Mouse (Mus musculus): ENCODE results near the gene Tomm5. TPM values are rescaled to one million over a fixed set of nuclear protein-coding genes. Genes with fewer than 3 reads are reported as not detected.

The Tomm5 gene
- total and polyA plus RNA-seq, 2 experiments: 43.7 to 83.0 TPM

- no peak overlapping the region for H3K4me3 ChIP-seq (ENCODE audit: insufficient read depth, low read depth, low read length)
- no peak for DNase-seq (ENCODE audit: extremely low read depth, low read depth, low spot score)
- TF ChIP-seq CTCF (IDR thresholded peaks at IDR 0.05; ENCODE audit: low read depth, low read length) (no peak), POLR2A (IDR thresholded peaks at IDR 0.05; ENCODE audit: extremely low read depth, insufficient read depth, low read length) (no peak)
These were observed 26.6 kb upstream of the Tomm5 start for GRCm38 (mm10) chr4:45134471-45134870.

GRCm38 (mm10) chr4:45131021-45131420 is 23.1 kb upstream of the Tomm5 start:
- WGBS: 55% methylated on average over 4 of the region's 4 CpGs

More at GRCm38 (mm10) chr4:45134471-45134870, 26.6 kb upstream of the Tomm5 start:
- Histone ChIP-seq H3K4me1 (ENCODE audit: control insufficient read depth, insufficient read depth, low read length) (no peaks in the 10 kb centered on the region), H3K79me2 (ENCODE audit: control insufficient read depth, insufficient read depth, low read length) (no peaks in the 10 kb centered on the region), H3K36me3 (ENCODE audit: control insufficient read depth, insufficient read depth, low read length) (no peaks in the 10 kb centered on the region), H3K9ac (ENCODE audit: low read depth, low read length) (no peak overlapping the region), H3K27me3 (ENCODE audit: control insufficient read depth, insufficient read depth, low read length) (no peaks in the 10 kb centered on the region), H3K27ac (replicated peaks; ENCODE audit: insufficient read depth, low read depth, low read length) (no peak overlapping the region)
- 70% methylated on average over 8 of the region's 8 CpGs for WGBS

DNA sequence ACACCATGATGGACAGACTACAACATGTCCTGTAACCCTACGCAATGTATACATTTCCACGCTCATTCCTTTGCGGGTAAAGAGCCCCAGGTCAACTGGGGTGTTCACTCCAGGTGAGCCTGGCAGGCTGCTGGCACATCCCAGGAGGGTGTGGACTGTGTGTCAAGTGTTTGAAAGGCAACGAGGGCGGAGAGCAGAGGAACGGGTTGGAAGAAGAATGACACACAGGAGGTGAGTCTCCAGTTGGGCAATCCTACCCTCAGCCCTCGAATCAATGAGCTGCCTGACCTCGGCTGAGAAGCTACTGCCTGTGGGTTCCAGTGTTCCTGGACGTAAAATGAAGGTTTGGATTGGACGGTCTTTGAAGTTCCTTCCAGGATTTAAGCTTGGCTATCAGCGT is 13.4 kb upstream of the Tomm5 start:
- H3K9ac ChIP-seq (ENCODE audit: low read depth, low read length): no peak overlapping the region
- H3K27ac ChIP-seq (replicated peaks; ENCODE audit: insufficient read depth, low read depth, low read length): no peak overlapping the region
- no peaks in the 10 kb centered on the region for H3K4me1 ChIP-seq (ENCODE audit: control insufficient read depth, insufficient read depth, low read length)
- H3K27me3 ChIP-seq (ENCODE audit: control insufficient read depth, insufficient read depth, low read length): no peaks in the 10 kb centered on the region
- no peak overlapping the region for H3K4me3 ChIP-seq (ENCODE audit: insufficient read depth, low read depth, low read length)
- TF ChIP-seq CTCF (IDR thresholded peaks at IDR 0.05; ENCODE audit: low read depth, low read length) (no peak), POLR2A (IDR thresholded peaks at IDR 0.05; ENCODE audit: extremely low read depth, insufficient read depth, low read length) (no peak)
- H3K36me3 ChIP-seq (ENCODE audit: control insufficient read depth, insufficient read depth, low read length): no peaks in the 10 kb centered on the region
- H3K79me2 ChIP-seq (ENCODE audit: control insufficient read depth, insufficient read depth, low read length): no peaks in the 10 kb centered on the region
- 74% methylated on average over 11 of the region's 11 CpGs for WGBS
- no peak for DNase-seq (ENCODE audit: extremely low read depth, low read depth, low spot score)

More at GRCm38 (mm10) chr4:45131021-45131420, 23.1 kb upstream of the Tomm5 start:
- Histone ChIP-seq H3K4me1 (ENCODE audit: control insufficient read depth, insufficient read depth, low read length) (no peaks in the 10 kb centered on the region), H3K27me3 (ENCODE audit: control insufficient read depth, insufficient read depth, low read length) (no peaks in the 10 kb centered on the region), H3K27ac (replicated peaks; ENCODE audit: insufficient read depth, low read depth, low read length) (no peak overlapping the region), H3K36me3 (ENCODE audit: control insufficient read depth, insufficient read depth, low read length) (no peaks in the 10 kb centered on the region), H3K4me3 (ENCODE audit: insufficient read depth, low read depth, low read length) (no peak overlapping the region), H3K79me2 (ENCODE audit: control insufficient read depth, insufficient read depth, low read length) (no peaks in the 10 kb centered on the region), H3K9ac (ENCODE audit: low read depth, low read length) (no peak overlapping the region)
- DNase-seq (ENCODE audit: extremely low read depth, low read depth, low spot score): no peak
- no peak for TF ChIP-seq POLR2A (IDR thresholded peaks at IDR 0.05; ENCODE audit: extremely low read depth, insufficient read depth, low read length)
- TF ChIP-seq CTCF (IDR thresholded peaks at IDR 0.05; ENCODE audit: low read depth, low read length): no peak

- Histone ChIP-seq H3K27me3 (ENCODE audit: control insufficient read depth, insufficient read depth, low read length) (no peaks in the 10 kb centered on the region), H3K4me1 (ENCODE audit: control insufficient read depth, insufficient read depth, low read length) (peaks cover 5% of the 10 kb centered on the region), H3K4me3 (ENCODE audit: insufficient read depth, low read depth, low read length) (no peak overlapping the region), H3K27ac (replicated peaks; ENCODE audit: insufficient read depth, low read depth, low read length) (no peak overlapping the region), H3K36me3 (ENCODE audit: control insufficient read depth, insufficient read depth, low read length) (peaks cover 9% of the 10 kb centered on the region), H3K79me2 (ENCODE audit: control insufficient read depth, insufficient read depth, low read length) (no peaks in the 10 kb centered on the region), H3K9ac (ENCODE audit: low read depth, low read length) (no peak overlapping the region)
- peak; percentile 15 for DNase-seq (ENCODE audit: extremely low read depth, low read depth, low spot score)
- WGBS: 64% methylated on average over 8 of the region's 8 CpGs
- no peak for TF ChIP-seq CTCF (IDR thresholded peaks at IDR 0.05; ENCODE audit: low read depth, low read length)
- TF ChIP-seq POLR2A (IDR thresholded peaks at IDR 0.05; ENCODE audit: extremely low read depth, insufficient read depth, low read length): no peak
These were observed 669 bp upstream of the Tomm5 start for GRCm38 (mm10) chr4:45108456-45109110.

DNA sequence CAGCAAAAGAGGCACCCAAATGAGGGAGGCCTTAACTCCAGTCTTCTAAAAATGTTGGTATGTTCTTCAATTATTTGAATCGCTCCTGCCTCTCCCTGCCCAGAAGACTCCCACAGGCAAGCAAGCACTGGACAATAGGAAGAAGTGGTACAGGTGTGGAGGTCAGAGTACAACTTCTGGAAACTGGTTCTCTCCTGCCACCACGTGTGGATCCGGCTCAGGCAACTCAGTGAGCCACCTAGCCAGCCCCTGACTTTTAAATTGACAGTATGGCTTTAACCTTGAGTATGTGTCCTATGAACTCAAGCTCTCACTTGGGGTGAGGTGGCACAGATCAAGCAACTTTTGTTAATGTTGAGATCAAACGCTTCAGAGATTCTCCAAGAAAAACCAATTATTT is 848 bp downstream of the Tomm5 start:
- peak; percentile 44 for DNase-seq (ENCODE audit: extremely low read depth, low read depth, low spot score)
- no peak overlapping the region for H3K27ac ChIP-seq (replicated peaks; ENCODE audit: insufficient read depth, low read depth, low read length)
- peaks cover 9% of the 10 kb centered on the region for H3K36me3 ChIP-seq (ENCODE audit: control insufficient read depth, insufficient read depth, low read length)
- H3K79me2 ChIP-seq (ENCODE audit: control insufficient read depth, insufficient read depth, low read length): no peaks in the 10 kb centered on the region
- peak overlapping the region; percentile 88; the same call in 1 of the 2 replicates for H3K4me3 ChIP-seq (ENCODE audit: insufficient read depth, low read depth, low read length)
- 3% methylated on average over 4 of the region's 4 CpGs for WGBS
- H3K9ac ChIP-seq (ENCODE audit: low read depth, low read length): 0 out of 2 replicates have a peak overlapping the region, but pooled peaks have one; percentile 26
- H3K4me1 ChIP-seq (ENCODE audit: control insufficient read depth, insufficient read depth, low read length): peaks cover 5% of the 10 kb centered on the region
- H3K27me3 ChIP-seq (ENCODE audit: control insufficient read depth, insufficient read depth, low read length): no peaks in the 10 kb centered on the region
- no peak for TF ChIP-seq CTCF (IDR thresholded peaks at IDR 0.05; ENCODE audit: low read depth, low read length)
- no peak for TF ChIP-seq POLR2A (IDR thresholded peaks at IDR 0.05; ENCODE audit: extremely low read depth, insufficient read depth, low read length)

- Histone ChIP-seq H3K79me2 (ENCODE audit: control insufficient read depth, insufficient read depth, low read length) (no peaks in the 10 kb centered on the region), H3K36me3 (ENCODE audit: control insufficient read depth, insufficient read depth, low read length) (peaks cover 9% of the 10 kb centered on the region), H3K27me3 (ENCODE audit: control insufficient read depth, insufficient read depth, low read length) (no peaks in the 10 kb centered on the region), H3K4me3 (ENCODE audit: insufficient read depth, low read depth, low read length) (no peak overlapping the region), H3K27ac (replicated peaks; ENCODE audit: insufficient read depth, low read depth, low read length) (no peak overlapping the region), H3K9ac (ENCODE audit: low read depth, low read length) (no peak overlapping the region), H3K4me1 (ENCODE audit: control insufficient read depth, insufficient read depth, low read length) (peaks cover 5% of the 10 kb centered on the region)
- DNase-seq (ENCODE audit: extremely low read depth, low read depth, low spot score): no peak
- TF ChIP-seq CTCF (IDR thresholded peaks at IDR 0.05; ENCODE audit: low read depth, low read length) (no peak), POLR2A (IDR thresholded peaks at IDR 0.05; ENCODE audit: extremely low read depth, insufficient read depth, low read length) (no peak)
- 74% methylated on average over 5 of the region's 5 CpGs for WGBS
These were observed 1.5 kb downstream of the Tomm5 start for GRCm38 (mm10) chr4:45106409-45106808.
